Comparison of ENCODE assay signal across 14 mouse cellular contexts in genomic region chr1:119160354-119160753, GRCm38 (mm10).
A peak's percentile ranks its signal among the peaks of the same experiment; 100 is the strongest.
DNase-seq lines count a peak whose midpoint lies in the region; ATAC-seq and TF ChIP-seq lines count a peak whose summit lies in the region.
"Had no signal": no experiment of that assay in that cellular context is flagged by ENCODE, and none has a peak within 500 bp of the region (broad histone marks: within the 10 kb centered on the region; RNA-seq: fewer than 3 reads in every experiment).

No protein-coding gene starts in this region.

- TF ChIP-seq CTCF in lung, adult 2 months (IDR thresholded peaks at IDR 0.05; ENCODE audit: insufficient read depth, low read length) = no peak

- 0 out of 4 replicates have a peak, but pooled peaks have one; percentile 17 to 37 for ATAC-seq in hematopoietic stem cell, adult 5-6 weeks (replicated peaks in 1 of 2; ENCODE audit: insufficient read depth in 1 of 2, low FRiP score in 2 of 2, low TSS enrichment in 1 of 2, low read depth in 1 of 2, poor library complexity in 2 of 2, severe bottlenecking in 2 of 2)

- peak; percentile 19 for DNase-seq in kidney, adult 9 months
- no peak for DNase-seq in kidney, postnatal 36 days
- DNase-seq in lung, postnatal 36 days = peak; percentile 16
- DNase-seq in lung, adult 2 months = no peak
- DNase-seq in R1 (ENCODE audit: low read depth, low spot score) = peak; percentile 19
- no peak for DNase-seq in left cerebral cortex, adult 11 months (ENCODE audit: low spot score)
- DNase-seq: adrenal gland, postnatal 36 days; liver, embryonic 13.5 days; thymus, adult 2 months had no signal

- H3K4me3 ChIP-seq in lung, adult 2 months (replicated peaks; ENCODE audit: extremely low read depth, low read depth, low read length) = no peak overlapping the region
- H3K4me3 ChIP-seq: forebrain, embryonic 10.5 days; heart, embryonic 15.5 days; hindbrain, embryonic 13.5 days; liver, embryonic 13.5 days; neural tube, embryonic 12.5 days had no signal

- WGBS in lung, adult 2 months = 60% methylated on average over 1 of the region's 1 CpGs

- no peak for TF ChIP-seq POLR2A in lung, adult 2 months (IDR thresholded peaks at IDR 0.05; ENCODE audit: borderline replicate concordance, extremely low read depth, low read depth, low read length)

- no peaks in the 10 kb centered on the region for H3K4me1 ChIP-seq in lung, adult 2 months (ENCODE audit: control insufficient read depth, insufficient read depth, low read length)
- H3K4me1 ChIP-seq: forebrain, embryonic 10.5 days; heart, embryonic 15.5 days; hindbrain, embryonic 13.5 days; liver, embryonic 13.5 days; neural tube, embryonic 12.5 days had no signal

Comparison
In these comparisons a context has a peak if more than half of its experiments do, and no peak if none do; other contexts are left out.
1. DNase-seq: peak in kidney, adult 9 months (single experiment), lung, postnatal 36 days (single experiment) and R1 (single experiment); none in kidney, postnatal 36 days (0 of 2), lung, adult 2 months (single experiment) and left cerebral cortex, adult 11 months (single experiment).